Mouse (Mus musculus) spleen, embryonic (tissue): Measurements from ENCODE around the gene Fam69a.

Experiments
- CTCF ChIA-PET: fragments of 350-600 bp; sonication (Branson Sonifier 250); formaldehyde crosslinking; loops from one replicate; lab custom pipeline; 2022; lab: Charles Lee

Gene Fam69a

GRCm38 (mm10) chr5:107949607-107950006, 37.3 kb downstream of the Fam69a start:
- CTCF ChIA-PET = interaction anchor here (1.1 to 1.2 kb wide), 2 partner anchors 9 to 14 kb away, joined by 3 read pairs; no protein-coding TSS in a partner anchor

GRCm38 (mm10) chr5:107948899-107949298, 38.0 kb downstream of the Fam69a start:
- CTCF ChIA-PET = interaction anchor here (1.1 to 1.2 kb wide), 2 partner anchors 11 to 15 kb away, joined by 3 to 4 read pairs; no protein-coding TSS in a partner anchor

DNA sequence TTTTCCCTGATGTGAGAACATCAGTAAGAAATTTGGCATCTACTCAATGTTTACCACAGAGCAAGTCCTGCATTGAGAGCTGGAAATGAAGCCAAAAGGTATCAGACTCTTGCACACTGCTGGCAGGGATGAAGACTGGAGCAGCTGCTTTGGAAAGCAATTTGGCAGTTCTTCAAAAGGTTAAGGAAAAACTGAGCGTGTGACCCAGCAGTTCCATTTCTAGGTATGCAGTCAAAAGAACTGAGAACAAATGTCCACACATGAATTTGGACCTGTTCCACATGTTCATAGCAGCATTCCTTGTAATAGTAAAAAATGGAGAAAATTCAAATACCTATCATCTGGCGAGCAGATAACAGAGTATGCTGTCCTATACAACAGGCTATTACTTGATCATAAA, 39.3 kb downstream of the Fam69a start:
- CTCF ChIA-PET = interaction anchor here (0.7 to 1.0 kb wide), 2 partner anchors 9 to 95 kb away, joined by 3 to 4 read pairs; no protein-coding TSS in a partner anchor

DNA sequence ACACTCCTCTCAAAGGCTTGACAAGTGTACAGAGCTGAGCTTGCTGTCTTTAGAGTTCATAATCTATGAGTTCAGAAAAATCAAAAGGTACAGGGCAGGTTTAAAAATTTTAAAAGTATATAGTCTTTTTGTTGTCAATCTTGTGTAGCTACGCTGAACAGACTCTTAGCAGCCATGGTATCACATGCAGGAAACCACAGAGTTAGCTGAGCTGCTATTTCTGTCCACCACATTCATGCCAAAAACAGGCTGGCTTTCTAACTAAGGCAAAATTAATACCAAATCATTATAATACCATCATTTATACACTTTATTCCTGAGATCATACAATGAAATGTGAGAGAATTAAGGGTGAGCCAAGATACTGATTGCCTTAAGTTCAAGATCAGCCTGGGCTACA, 40.4 kb downstream of the Fam69a start:
- CTCF ChIA-PET = no interaction called here

DNA sequence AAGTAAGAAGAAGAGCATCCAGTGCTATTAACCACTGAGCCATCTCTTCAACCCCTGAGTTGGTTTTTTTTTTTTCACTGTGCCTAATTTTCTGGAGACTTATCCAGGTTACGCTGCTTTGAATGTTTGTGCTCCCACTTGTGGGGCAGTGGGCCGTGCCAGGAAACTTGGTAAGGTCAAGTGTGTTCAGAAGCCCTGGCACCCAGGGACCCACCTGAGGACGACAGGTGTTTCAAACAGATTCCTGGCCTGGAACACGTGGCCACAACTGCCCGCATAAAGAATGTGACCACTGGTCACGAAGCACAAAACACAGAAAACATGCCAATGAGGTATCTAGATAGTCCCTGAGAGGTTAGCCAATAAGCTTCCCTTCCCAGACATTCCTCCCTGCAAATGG, 43.4 kb downstream of the Fam69a start:
- CTCF ChIA-PET = interaction anchor here (1.2 kb wide), 1 partner anchor 11 kb away, joined by 3 read pairs; no protein-coding TSS in a partner anchor

GRCm38 (mm10) chr5:107942941-107943340, 43.9 kb downstream of the Fam69a start:
- CTCF ChIA-PET = no interaction called here

DNA sequence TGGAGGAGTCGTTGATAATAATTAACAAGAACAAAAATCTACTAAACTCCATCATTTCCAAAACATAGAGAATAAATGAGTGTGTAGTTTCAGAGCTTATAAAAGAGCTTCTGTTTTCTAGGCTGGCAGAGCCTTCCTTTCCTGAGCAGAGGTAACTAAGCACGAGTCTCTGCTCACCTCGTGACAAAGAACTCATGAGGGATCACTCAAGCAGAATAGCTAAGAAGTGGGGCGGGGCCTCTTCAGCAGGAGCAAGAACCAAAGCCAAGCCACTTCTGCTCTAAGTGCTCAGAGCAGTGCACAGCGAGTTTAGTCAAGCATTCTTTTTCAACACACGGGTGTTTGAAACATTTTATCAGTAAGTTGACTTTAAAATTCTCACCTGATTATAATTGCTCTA, 45.7 kb downstream of the Fam69a start:
- CTCF ChIA-PET = interaction anchor here (0.6 to 2.3 kb wide), 2 partner anchors 16 to 20 kb away, joined by 3 to 6 read pairs; no protein-coding TSS in a partner anchor

DNA sequence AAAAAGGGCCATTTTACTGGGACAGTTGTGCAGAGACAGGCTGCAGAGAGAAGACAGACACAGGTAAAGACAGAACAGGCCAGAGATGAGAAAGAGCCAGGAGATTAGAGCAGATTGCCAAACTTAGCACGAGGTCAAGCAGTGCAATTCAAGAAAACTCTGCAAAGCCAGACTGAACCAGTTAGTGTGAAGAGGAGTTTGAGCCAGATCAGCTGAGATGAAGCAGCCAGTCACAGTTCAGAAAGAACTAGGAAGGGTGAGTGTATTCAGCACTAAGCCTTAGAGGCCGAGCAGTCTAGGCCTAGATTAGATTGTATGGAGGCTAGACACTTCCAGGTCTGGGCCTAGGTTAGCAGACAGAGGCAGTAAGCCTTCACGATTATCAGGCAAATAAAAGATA, 47.2 kb downstream of the Fam69a start:
- CTCF ChIA-PET = interaction anchor here (1.7 to 2.3 kb wide), 2 partner anchors 8 to 18 kb away, joined by 4 to 6 read pairs; no protein-coding TSS in a partner anchor

DNA sequence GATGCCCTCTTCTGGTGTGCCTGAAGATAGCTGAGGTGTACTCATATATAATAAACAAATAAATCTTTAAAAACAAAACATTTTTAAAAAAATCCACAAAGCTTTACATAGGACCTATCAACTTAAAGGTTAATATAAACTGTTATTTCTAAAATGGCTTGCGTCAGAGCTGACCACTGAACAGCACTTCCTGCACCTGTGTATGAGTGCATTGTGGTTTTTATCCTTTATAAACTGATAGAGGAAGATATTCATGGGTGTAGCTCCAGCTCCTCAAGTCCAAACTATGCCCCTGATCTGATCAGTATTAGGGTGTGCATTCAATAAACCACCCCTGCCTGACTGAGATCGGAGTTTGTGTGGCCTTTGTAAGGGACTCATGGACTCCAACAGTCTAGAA, 48.0 kb downstream of the Fam69a start:
- CTCF ChIA-PET = interaction anchor here (0.7 to 1.7 kb wide), 2 partner anchors 9 to 30 kb away, joined by 4 to 6 read pairs; no protein-coding TSS in a partner anchor

GRCm38 (mm10) chr5:107938483-107938882, 48.4 kb downstream of the Fam69a start:
- CTCF ChIA-PET = interaction anchor here (0.7 to 1.7 kb wide), 3 partner anchors 10 to 195 kb away, joined by 3 to 6 read pairs (median 4); no protein-coding TSS in a partner anchor

- CTCF ChIA-PET = interaction anchor here (0.6 to 1.3 kb wide), 5 partner anchors 11 to 127 kb away, joined by 3 to 4 read pairs (median 3); no protein-coding TSS in a partner anchor
Observed at GRCm38 (mm10) chr5:107936625-107937389, 50.1 kb downstream of the Fam69a start.

GRCm38 (mm10) chr5:107934770-107935543, 51.9 kb downstream of the Fam69a start:
- CTCF ChIA-PET = no interaction called here

DNA sequence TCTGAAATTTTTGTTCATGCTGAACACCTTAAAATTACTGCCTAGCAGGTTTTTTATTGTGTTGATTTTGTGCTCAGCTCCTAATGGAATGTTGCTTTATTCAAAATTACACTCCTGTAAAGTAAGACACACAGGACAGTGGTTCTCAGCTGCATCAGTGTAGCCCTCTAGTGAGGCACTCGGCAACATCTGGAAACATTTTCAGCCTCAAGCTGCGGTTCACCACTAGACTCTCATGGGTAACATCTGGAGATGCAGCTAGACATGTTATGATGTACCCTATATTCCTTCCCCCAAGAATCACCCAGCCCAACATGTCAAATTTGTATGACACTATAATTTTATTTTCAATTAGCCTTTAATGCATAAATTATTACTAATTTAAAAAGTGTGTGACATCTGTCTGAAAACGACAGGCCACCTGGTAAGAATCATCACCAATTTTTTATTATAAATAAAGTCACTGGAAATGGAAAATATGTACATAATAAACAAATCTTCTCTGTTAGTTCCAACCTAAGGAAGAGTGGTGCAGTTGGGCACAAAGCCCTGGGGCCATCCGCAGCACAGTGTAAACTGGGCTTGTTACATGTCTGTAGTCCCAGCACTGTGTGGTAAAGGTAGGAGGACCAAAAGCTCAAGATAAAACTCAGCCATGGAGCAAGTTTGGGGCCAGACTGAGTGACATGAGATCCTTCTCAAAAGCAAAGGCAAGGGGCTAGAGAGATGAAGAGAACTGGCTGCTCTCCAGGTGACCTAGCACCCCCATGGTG, 53.5 kb downstream of the Fam69a start:
- CTCF ChIA-PET = interaction anchor here (1.1 to 1.3 kb wide), 2 partner anchors 10 to 18 kb away, joined by 3 to 4 read pairs; no protein-coding TSS in a partner anchor

GRCm38 (mm10) chr5:107932556-107932955, 54.3 kb downstream of the Fam69a start:
- CTCF ChIA-PET = interaction anchor here (1.0 to 1.3 kb wide), 2 partner anchors 11 to 16 kb away, joined by 3 read pairs; no protein-coding TSS in a partner anchor

DNA sequence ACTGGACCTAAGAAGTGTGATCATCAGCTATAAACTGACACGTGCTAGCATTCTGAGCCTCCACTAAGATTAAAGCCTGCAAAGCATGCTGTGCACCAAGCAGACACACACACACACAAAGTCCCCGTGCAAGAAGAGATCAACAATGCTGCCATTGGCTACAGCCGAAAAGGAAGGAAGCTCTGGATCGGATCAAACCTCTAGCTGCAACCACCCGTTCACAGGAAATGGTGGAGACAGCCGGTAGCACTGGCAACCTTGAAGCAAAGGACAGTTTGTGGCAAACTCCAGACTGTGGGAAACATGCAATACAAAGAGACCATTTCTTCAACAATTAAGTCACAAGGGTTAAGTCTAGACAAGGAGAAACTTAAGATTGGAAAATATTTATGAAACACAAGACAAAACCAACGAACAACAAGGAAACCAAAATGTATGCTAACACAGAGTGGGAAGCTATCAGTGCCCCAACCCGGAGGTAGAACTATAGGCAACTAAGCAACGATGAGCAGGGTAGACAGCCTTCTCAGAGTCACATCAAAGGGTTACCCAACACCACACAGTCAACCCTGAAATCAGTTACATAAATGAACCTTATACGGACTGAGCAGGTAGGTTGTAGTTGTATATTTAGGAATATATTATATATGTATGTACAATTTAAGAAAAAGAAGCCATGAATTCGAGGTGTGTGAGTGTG, 60.2 kb downstream of the Fam69a start:
- CTCF ChIA-PET = no interaction called here

DNA sequence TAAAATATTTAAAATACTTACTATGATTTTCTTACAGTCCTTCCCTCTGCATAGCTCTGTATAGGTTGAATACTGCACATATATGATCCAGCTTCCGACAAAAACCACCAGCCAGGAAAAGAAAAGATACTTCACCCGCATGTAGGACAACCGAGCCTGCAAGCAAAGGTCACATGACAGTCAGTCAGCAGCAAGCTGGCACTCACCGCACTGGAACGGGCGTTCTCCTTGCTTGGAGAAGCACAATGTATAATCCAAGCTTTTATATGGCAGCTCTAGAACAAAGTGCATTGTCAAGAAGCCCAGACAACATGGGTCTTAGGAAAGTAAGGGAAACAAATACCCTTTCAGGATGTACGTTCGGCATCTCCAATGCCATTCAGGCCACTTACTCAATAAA, 62.3 kb downstream of the Fam69a start:
- CTCF ChIA-PET = interaction anchor here (0.7 kb wide), 1 partner anchor 66 kb away, joined by 3 read pairs; no protein-coding TSS in a partner anchor

- CTCF ChIA-PET = interaction anchor here (0.6 to 2.4 kb wide), 2 partner anchors 63 to 91 kb away, joined by 4 to 9 read pairs; no protein-coding TSS in a partner anchor
Observed at GRCm38 (mm10) chr5:107922836-107923235, 64.0 kb downstream of the Fam69a start.

DNA sequence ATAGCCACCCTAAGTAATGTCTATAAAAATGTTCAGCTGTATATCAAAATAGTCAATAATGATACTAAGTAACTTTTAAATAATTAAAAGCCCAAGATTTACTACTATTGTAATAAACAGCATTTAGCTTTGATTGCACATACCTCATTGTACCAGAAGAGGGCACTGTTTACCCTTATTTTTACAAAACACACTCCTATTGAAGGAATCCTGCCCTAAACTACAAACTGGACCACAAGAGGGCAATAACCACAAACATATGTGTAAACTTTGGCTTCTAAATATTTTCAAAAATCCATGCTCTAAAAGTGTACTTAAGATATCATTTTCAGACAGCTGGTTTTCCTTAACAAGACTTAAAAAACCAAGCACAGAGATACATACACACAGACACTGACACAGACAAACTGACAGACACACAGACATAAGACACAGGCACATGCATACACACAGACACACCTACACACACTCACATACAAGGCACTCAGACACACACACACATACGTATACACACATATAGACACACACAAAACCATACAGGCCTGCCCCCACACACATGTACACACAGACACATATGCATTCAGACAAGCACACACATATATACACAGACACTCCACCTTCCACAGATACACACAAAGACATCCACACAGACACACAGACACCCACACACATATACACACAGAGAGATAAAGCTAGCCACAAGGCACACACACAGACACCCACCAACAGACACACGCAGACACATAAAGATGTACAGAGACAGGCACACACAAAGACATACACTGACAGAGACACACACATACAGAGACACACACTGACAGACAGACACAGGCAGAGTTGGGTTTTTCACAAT, 65.3 kb downstream of the Fam69a start:
- CTCF ChIA-PET = interaction anchor here (0.9 to 2.4 kb wide), 5 partner anchors 15 to 83 kb away, joined by 3 to 9 read pairs (median 6); no protein-coding TSS in a partner anchor

DNA sequence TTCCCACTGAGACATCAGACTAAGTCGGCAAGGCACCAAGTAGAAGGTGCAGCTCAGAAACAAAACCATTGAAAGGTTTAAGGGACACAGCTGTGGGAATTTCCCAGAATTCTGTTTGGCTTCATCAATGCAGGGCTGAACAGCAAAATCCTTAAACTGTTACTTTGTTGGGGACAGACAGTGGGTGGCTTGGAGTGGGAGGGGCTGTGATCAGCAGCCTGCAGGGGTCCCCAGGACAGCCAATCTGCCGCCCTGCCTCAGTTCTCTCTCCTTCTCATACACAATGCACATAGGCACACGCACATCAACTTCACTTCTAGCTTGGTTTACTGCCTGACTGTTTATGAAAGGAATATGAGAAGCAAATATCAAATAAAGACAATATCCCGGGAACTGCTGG, 71.6 kb downstream of the Fam69a start:
- CTCF ChIA-PET = no interaction called here
